Mouse (Mus musculus): ENCODE measurements around the gene Borcs8.

DNA sequence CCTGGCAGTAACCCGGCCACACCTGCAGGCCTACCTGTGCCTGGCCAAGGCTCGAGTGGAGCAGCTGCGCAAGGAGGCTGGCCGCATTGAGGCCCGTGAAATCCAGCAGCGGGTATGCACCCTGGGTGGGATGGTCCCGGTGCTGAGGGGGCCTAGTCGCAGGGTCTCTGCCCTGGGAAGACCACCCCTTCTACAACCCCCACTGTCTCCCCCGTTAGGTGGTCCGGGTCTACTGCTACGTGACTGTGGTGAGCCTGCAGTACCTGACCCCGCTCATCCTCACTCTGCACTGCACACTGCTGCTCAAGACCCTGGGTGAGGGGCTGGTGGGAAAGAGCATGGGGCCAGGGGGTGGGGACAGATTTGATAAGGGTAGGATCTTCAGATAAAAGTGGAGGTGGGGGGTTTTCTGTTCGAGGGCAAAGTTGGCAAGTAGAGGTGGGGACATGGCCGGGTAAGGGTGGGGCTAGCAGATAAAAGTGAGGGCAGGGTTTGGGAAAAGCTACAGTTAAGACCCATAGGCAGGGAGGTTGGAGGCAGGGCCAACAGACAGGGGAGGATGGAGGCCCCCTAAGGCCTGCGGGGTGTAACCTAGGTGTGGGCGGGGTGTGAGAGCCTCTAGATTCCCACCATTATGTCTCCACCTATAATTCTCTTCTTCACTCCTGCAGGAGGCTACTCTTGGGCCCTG is 42.1 kb downstream of the Borcs8 start:
- TF ChIP-seq CTCF (IDR thresholded peaks at IDR 0.05; ENCODE audit: control insufficient read depth, insufficient read depth, insufficient replicate concordance, low read depth, low read length) (no peak), POLR2A (IDR thresholded peaks at IDR 0.05; ENCODE audit: control insufficient read depth, low read depth, low read length) (no peak)

Measured in testis, adult 2 months (tissue).